Mouse (Mus musculus) left cerebral cortex, postnatal 14 days (tissue): Measurements from ENCODE around the gene Lysmd3. TPM values are rescaled to one million over a fixed set of nuclear protein-coding genes. Genes with fewer than 3 reads are reported as not detected.

ENCODE experiments used
- DNase-seq, 2 experiments: peaks; one replicate each; pipeline ENCODE4 v3.0.0; 2021 to 2022; ENCODE audit warnings: low spot score in 2 of 2, mixed read lengths in 1 of 2
- intact Hi-C: fragments of 180-260 bp; cut with DNase I; formaldehyde crosslinking; loops from one replicate; pipeline ENCODE4 v1.15.1; 2025
- total RNA-seq, 2 experiments: library from RNA; stranded (reverse); gene quantifications; 2 replicates each; pipeline ENCODE4 v1.2.3; 2021

The Lysmd3 gene
- total RNA-seq, 2 experiments from 2014 or later = 9.7 to 10.9 TPM

GRCm38 (mm10) chr13:81713896-81714295 is 56.4 kb downstream of the Lysmd3 start:
- no peak for DNase-seq
- intact Hi-C loops = loop anchor here (5.0 kb wide), 2 partner anchors 48 to 57 kb away; partner anchors contain the start of gene Lysmd3

Other genes with a start within 250 kb of the Lysmd3 start
- 1 to 10 TPM; 1.7 to 1.8 TPM for gene Adgrv1, start 24.5 kb upstream of the Lysmd3 start, total RNA-seq
- gene Polr3g, start 53.4 kb downstream of the Lysmd3 start, total RNA-seq = 1 to 10 TPM; 2.5 to 3.9 TPM
- 10 to 100 TPM; 25.4 to 27.9 TPM for gene Mblac2, start 53.7 kb downstream of the Lysmd3 start, total RNA-seq
- gene Cetn3, start 125.4 kb downstream of the Lysmd3 start, total RNA-seq = 100 to 1,000 TPM; 152 to 161 TPM